Mouse (Mus musculus) stomach, postnatal 0 days (tissue): Measurements from ENCODE around the gene Sox5.

Experiments
- CTCF ChIP-seq: IDR thresholded peaks from 2 replicates; pipeline ENCODE4 v1.5.1; 2016; ENCODE audit warnings: antibody characterized with exemption, low read depth, mild to moderate bottlenecking, moderate library complexity
- EP300 ChIP-seq: optimal IDR thresholded peaks from 2 replicates; pipeline ENCODE3; 2016; ENCODE audit warnings: antibody characterized with exemption

GRCm38 (mm10) chr6:144675111-144675510, 106.7 kb downstream of the Sox5 start:
- TF ChIP-seq CTCF (no peak), EP300 (no peak)
